Mouse (Mus musculus) right cerebral cortex, postnatal 4 days (tissue): ENCODE data around the gene Mrpl4.
"Not testable (repeated sequence)": the region's sequence is repeated elsewhere in the genome, so short reads cannot be mapped to it uniquely, and the experiment has no call there.

Experiments used
- DNase-seq: peaks from one replicate; pipeline ENCODE4 v3.0.0-alpha.2; 2022

The Mrpl4 gene

GRCm38 (mm10) chr9:20986952-20987686, 15.4 kb upstream of the Mrpl4 start:
- no peak for DNase-seq

GRCm38 (mm10) chr9:20987953-20988352, 14.6 kb upstream of the Mrpl4 start:
- no peak for DNase-seq

GRCm38 (mm10) chr9:20990861-20991260, 11.7 kb upstream of the Mrpl4 start:
- DNase-seq = no peak

- no peak for DNase-seq
These were observed 11.0 kb upstream of the Mrpl4 start for GRCm38 (mm10) chr9:20991587-20991986.

GRCm38 (mm10) chr9:20993165-20993898, 9.2 kb upstream of the Mrpl4 start:
- no peak for DNase-seq

GRCm38 (mm10) chr9:20995069-20995468, 7.5 kb upstream of the Mrpl4 start:
- no peak for DNase-seq

GRCm38 (mm10) chr9:20997065-20997464, 5.5 kb upstream of the Mrpl4 start:
- no peak for DNase-seq

- DNase-seq = not testable (repeated sequence)
These were observed 4.2 kb upstream of the Mrpl4 start for GRCm38 (mm10) chr9:20998337-20998736.

GRCm38 (mm10) chr9:21000811-21001210, 1.7 kb upstream of the Mrpl4 start:
- no peak for DNase-seq

- no peak for DNase-seq
These were observed 812 bp upstream of the Mrpl4 start for GRCm38 (mm10) chr9:21001651-21002200.

GRCm38 (mm10) chr9:21002270-21002626, 290 bp upstream of the Mrpl4 start:
- no peak for DNase-seq

GRCm38 (mm10) chr9:21007313-21007952, 4.9 kb downstream of the Mrpl4 start:
- no peak for DNase-seq

GRCm38 (mm10) chr9:21008007-21008406, 5.5 kb downstream of the Mrpl4 start:
- DNase-seq = no peak

- DNase-seq = no peak
These were observed 7.8 kb downstream of the Mrpl4 start for GRCm38 (mm10) chr9:21010362-21010761.

- not testable (repeated sequence) for DNase-seq
These were observed 8.5 kb downstream of the Mrpl4 start for GRCm38 (mm10) chr9:21010939-21011541.

GRCm38 (mm10) chr9:21011846-21012312, 9.3 kb downstream of the Mrpl4 start:
- DNase-seq = no peak

- DNase-seq = no peak
These were observed 9.8 kb downstream of the Mrpl4 start for GRCm38 (mm10) chr9:21012368-21012767.

GRCm38 (mm10) chr9:21014691-21015570, 12.4 kb downstream of the Mrpl4 start:
- DNase-seq = no peak

- no peak for DNase-seq
These were observed 13.1 kb downstream of the Mrpl4 start, which contains the start of gene Icam1 for GRCm38 (mm10) chr9:21015571-21016130. Gene Icam1 (plus strand): TSS chr9:21015985.

GRCm38 (mm10) chr9:21016331-21017176, 14.0 kb downstream of the Mrpl4 start:
- DNase-seq = no peak

GRCm38 (mm10) chr9:21017177-21017575, 14.6 kb downstream of the Mrpl4 start:
- DNase-seq = no peak
